Mouse (Mus musculus): ENCODE measurements around the gene Slc35b3. TPM values are rescaled to one million over a fixed set of nuclear protein-coding genes. Genes with fewer than 3 reads are reported as not detected.

The Slc35b3 gene
- polyA plus RNA-seq, 1 experiment: 12.4 TPM

DNA sequence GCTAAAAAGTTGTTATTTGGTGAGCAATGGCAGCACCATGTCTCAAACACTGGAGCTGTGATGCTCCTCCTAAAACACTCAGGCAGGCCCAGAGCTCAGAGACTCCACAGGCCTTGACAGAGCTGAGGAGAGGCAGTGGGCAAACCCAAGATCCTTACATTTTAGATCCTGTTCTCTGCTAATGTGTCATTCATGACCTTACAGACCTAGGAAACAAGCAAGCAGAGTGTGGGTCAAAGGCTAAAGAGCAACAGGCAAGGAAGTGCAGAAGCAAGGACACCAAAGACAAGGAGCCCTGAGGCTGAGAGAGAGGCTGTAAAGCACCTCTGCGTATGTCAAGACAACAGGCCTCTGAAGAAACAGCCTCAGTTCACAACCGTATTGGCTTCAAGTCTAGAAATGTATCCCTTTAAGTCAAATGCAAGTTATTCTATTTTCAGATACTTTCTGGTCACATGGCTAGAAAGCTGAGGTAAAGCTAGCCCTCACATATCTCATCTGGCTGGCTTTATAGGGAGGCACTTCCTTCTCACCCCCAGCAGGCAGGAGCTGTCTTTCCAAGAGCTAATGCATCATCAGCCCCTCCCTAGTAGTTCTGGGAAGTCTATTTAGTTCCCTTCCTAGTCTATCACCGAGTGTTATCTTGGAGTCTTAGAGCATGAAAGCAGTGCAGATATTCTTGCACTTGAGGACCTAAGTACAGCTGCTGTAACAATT is 14.2 kb downstream of the Slc35b3 start:
- peaks cover 84% of the 10 kb centered on the region for H3K36me3 ChIP-seq (ENCODE audit: control insufficient read depth, insufficient read depth)
- H3ac ChIP-seq (ENCODE audit: control insufficient read depth, insufficient read length, low read depth): no peak overlapping the region
- no peaks in the 10 kb centered on the region for H3K27me3 ChIP-seq (ENCODE audit: control insufficient read depth, insufficient read depth, insufficient read length)
- no peak for TF ChIP-seq USF1 (IDR thresholded peaks at IDR 0.05; ENCODE audit: low read depth)
- H3K79me3 ChIP-seq (ENCODE audit: low read depth): peaks cover 4% of the 10 kb centered on the region
- H3K4me3 ChIP-seq (ENCODE audit: insufficient read depth, poor library complexity, severe bottlenecking): no peak overlapping the region
- H3K79me2 ChIP-seq (ENCODE audit: control insufficient read depth, insufficient read depth): no peaks in the 10 kb centered on the region

DNA sequence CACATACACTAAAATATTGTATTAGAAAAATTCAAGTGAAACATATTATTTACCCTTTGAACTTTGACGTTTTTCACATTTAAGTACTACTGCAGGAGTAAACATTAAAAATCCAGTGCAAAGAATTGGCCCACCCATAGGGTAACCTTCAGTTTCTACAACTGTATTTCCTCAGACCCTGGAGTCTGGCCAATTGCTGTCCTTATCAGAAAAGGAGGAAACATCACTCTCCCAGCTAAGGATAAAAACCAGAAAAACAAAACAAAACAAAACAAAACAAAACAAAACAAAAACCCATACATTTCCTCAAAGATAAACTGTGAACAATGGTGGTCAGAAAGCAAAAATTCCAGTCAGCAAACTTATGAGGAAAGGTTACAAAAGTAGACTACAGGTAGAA is 14.9 kb downstream of the Slc35b3 start:
- Histone ChIP-seq H3K79me2 (ENCODE audit: control insufficient read depth, insufficient read depth) (no peaks in the 10 kb centered on the region), H3K36me3 (ENCODE audit: control insufficient read depth, insufficient read depth) (peaks cover 81% of the 10 kb centered on the region), H3K79me3 (ENCODE audit: low read depth) (peaks cover 4% of the 10 kb centered on the region), H3K4me3 (ENCODE audit: insufficient read depth, poor library complexity, severe bottlenecking) (no peak overlapping the region), H3ac (ENCODE audit: control insufficient read depth, insufficient read length, low read depth) (no peak overlapping the region), H3K27me3 (ENCODE audit: control insufficient read depth, insufficient read depth, insufficient read length) (no peaks in the 10 kb centered on the region)
- TF ChIP-seq MAX (IDR thresholded peaks at IDR 0.05): no peak
- no peak for TF ChIP-seq MYOG (IDR thresholded peaks at IDR 0.05; ENCODE audit: control insufficient read depth, extremely low read depth, insufficient read length)
- no peak for TF ChIP-seq CTCF (IDR thresholded peaks at IDR 0.05; ENCODE audit: control insufficient read depth, insufficient read depth, insufficient read length)
- TF ChIP-seq CEBPB (IDR thresholded peaks at IDR 0.05; ENCODE audit: low read depth): no peak
- TF ChIP-seq FOSL1 (IDR thresholded peaks at IDR 0.05; ENCODE audit: insufficient read depth, low read length, poor library complexity, severe bottlenecking): no peak
- no peak for TF ChIP-seq MYOD1 (IDR thresholded peaks at IDR 0.05; ENCODE audit: control insufficient read depth, insufficient read length, low read depth)
- no peak for TF ChIP-seq USF1 (IDR thresholded peaks at IDR 0.05; ENCODE audit: low read depth)

DNA sequence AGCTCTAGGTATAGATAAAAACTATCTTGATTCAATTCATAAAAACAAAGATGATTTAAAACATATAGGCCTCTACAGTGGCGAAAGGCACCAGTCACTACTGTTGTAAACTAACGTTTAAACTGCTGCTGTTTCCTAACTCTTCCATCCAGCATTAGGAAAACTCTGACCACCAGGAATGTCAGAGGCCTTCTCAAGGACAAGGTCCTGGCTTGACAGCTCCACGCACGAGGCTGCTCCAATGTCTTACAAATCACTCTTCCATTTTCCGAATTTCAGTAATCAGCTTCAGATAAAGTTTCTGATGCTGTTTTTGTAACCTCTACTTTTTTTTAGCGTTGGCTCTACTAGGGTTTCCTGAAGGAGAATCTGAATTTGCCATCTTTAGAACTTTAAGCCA is 15.7 kb downstream of the Slc35b3 start:
- H3K79me3 ChIP-seq (ENCODE audit: low read depth): peaks cover 4% of the 10 kb centered on the region
- no peaks in the 10 kb centered on the region for H3K27me3 ChIP-seq (ENCODE audit: control insufficient read depth, insufficient read depth, insufficient read length)
- H3K36me3 ChIP-seq (ENCODE audit: control insufficient read depth, insufficient read depth): peaks cover 87% of the 10 kb centered on the region
- no peaks in the 10 kb centered on the region for H3K79me2 ChIP-seq (ENCODE audit: control insufficient read depth, insufficient read depth)
- TF ChIP-seq USF1 (IDR thresholded peaks at IDR 0.05; ENCODE audit: low read depth) (no peak), MAX (IDR thresholded peaks at IDR 0.05) (no peak), MYOD1 (IDR thresholded peaks at IDR 0.05; ENCODE audit: control insufficient read depth, insufficient read length, low read depth) (no peak), FOSL1 (IDR thresholded peaks at IDR 0.05; ENCODE audit: insufficient read depth, low read length, poor library complexity, severe bottlenecking) (no peak), MYOG (IDR thresholded peaks at IDR 0.05; ENCODE audit: control insufficient read depth, extremely low read depth, insufficient read length) (no peak), CEBPB (IDR thresholded peaks at IDR 0.05; ENCODE audit: low read depth) (no peak), CTCF (IDR thresholded peaks at IDR 0.05; ENCODE audit: control insufficient read depth, insufficient read depth, insufficient read length) (no peak)
- no peak overlapping the region for H3K4me3 ChIP-seq (ENCODE audit: insufficient read depth, poor library complexity, severe bottlenecking)
- H3ac ChIP-seq (ENCODE audit: control insufficient read depth, insufficient read length, low read depth): no peak overlapping the region

DNA sequence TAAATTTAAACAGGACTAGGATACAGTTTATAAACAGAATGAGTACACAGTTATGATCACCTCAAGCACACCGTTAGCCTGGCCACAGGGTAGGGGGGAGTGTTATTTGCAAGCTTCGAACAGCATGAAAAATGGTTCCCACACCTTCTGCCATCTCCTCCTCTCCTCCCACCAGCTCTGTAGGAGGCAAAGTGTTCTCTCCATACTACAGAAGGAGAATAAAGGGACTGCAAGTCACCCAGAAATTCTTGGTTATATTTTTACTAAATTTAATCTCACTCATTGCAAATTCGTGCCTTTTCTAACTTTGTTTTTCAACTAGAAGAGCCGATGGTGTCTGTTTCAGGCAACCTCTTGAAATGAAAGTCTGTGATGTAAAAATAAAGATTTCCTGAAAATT is 18.9 kb downstream of the Slc35b3 start:
- Histone ChIP-seq H3K4me3 (ENCODE audit: insufficient read depth, poor library complexity, severe bottlenecking) (no peak overlapping the region), H3K36me3 (ENCODE audit: control insufficient read depth, insufficient read depth) (peaks cover 85% of the 10 kb centered on the region), H3ac (ENCODE audit: control insufficient read depth, insufficient read length, low read depth) (no peak overlapping the region), H3K79me3 (ENCODE audit: low read depth) (peaks cover 2% of the 10 kb centered on the region), H3K27me3 (ENCODE audit: control insufficient read depth, insufficient read depth, insufficient read length) (no peaks in the 10 kb centered on the region), H3K79me2 (ENCODE audit: control insufficient read depth, insufficient read depth) (no peaks in the 10 kb centered on the region)
- TF ChIP-seq MAX (IDR thresholded peaks at IDR 0.05) (no peak), USF1 (IDR thresholded peaks at IDR 0.05; ENCODE audit: low read depth) (no peak), FOSL1 (IDR thresholded peaks at IDR 0.05; ENCODE audit: insufficient read depth, low read length, poor library complexity, severe bottlenecking) (no peak), MYOD1 (IDR thresholded peaks at IDR 0.05; ENCODE audit: control insufficient read depth, insufficient read length, low read depth) (no peak), CTCF (IDR thresholded peaks at IDR 0.05; ENCODE audit: control insufficient read depth, insufficient read depth, insufficient read length) (no peak), CEBPB (IDR thresholded peaks at IDR 0.05; ENCODE audit: low read depth) (no peak), MYOG (IDR thresholded peaks at IDR 0.05; ENCODE audit: control insufficient read depth, extremely low read depth, insufficient read length) (no peak)

DNA sequence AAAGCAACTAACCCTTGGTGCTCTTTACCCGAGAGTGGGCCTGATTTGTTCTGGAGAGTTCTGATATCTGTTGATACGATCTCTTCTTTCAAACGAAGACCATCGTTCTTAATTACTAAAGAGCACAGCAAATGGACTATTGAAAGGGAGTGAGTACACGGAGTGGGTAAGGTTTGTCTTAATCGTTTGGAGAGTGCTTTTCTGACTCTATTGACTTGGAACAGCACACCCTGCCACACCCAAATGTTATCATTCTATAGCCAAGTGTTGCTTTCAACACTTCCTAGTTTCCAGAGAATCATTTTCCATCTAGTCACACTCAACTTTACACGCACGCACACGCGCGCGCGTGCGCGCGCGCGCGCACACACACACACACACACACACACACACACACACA is 19.4 kb downstream of the Slc35b3 start:
- H3K27me3 ChIP-seq (ENCODE audit: control insufficient read depth, insufficient read depth, insufficient read length): no peaks in the 10 kb centered on the region
- H3K36me3 ChIP-seq (ENCODE audit: control insufficient read depth, insufficient read depth): peaks cover 85% of the 10 kb centered on the region
- TF ChIP-seq MYOD1 (IDR thresholded peaks at IDR 0.05; ENCODE audit: control insufficient read depth, insufficient read length, low read depth) (no peak), CTCF (IDR thresholded peaks at IDR 0.05; ENCODE audit: control insufficient read depth, insufficient read depth, insufficient read length) (no peak), USF1 (IDR thresholded peaks at IDR 0.05; ENCODE audit: low read depth) (no peak), CEBPB (IDR thresholded peaks at IDR 0.05; ENCODE audit: low read depth) (no peak), FOSL1 (IDR thresholded peaks at IDR 0.05; ENCODE audit: insufficient read depth, low read length, poor library complexity, severe bottlenecking) (no peak), MAX (IDR thresholded peaks at IDR 0.05) (no peak), MYOG (IDR thresholded peaks at IDR 0.05; ENCODE audit: control insufficient read depth, extremely low read depth, insufficient read length) (no peak)
- peaks cover 2% of the 10 kb centered on the region for H3K79me3 ChIP-seq (ENCODE audit: low read depth)
- no peak overlapping the region for H3K4me3 ChIP-seq (ENCODE audit: insufficient read depth, poor library complexity, severe bottlenecking)
- H3ac ChIP-seq (ENCODE audit: control insufficient read depth, insufficient read length, low read depth): no peak overlapping the region
- no peaks in the 10 kb centered on the region for H3K79me2 ChIP-seq (ENCODE audit: control insufficient read depth, insufficient read depth)

DNA sequence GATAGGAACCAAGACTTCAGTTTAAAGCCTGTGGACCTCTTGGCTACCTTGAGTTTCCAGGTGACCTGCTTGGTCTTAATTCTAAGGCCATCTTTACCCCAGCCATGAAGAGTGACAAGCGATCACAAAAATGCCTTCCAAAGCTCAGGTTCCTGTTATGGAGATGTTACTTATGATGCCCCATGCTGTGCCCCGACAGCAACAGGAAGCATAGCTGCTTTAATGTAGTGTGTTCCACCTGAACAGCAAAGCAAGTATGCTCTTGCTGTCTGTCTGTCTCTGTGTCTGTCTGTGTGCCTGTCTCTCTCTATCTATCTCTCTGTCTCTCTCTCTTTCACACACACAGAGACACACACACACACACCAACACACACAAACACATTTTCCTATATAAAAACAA is 22.2 kb downstream of the Slc35b3 start:
- H3K27me3 ChIP-seq (ENCODE audit: control insufficient read depth, insufficient read depth, insufficient read length): no peaks in the 10 kb centered on the region

More for the DNA sequence above, 22.2 kb downstream of the Slc35b3 start:
- Histone ChIP-seq H3ac (ENCODE audit: control insufficient read depth, insufficient read length, low read depth) (no peak overlapping the region), H3K36me3 (ENCODE audit: control insufficient read depth, insufficient read depth) (peaks cover 83% of the 10 kb centered on the region), H3K79me3 (ENCODE audit: low read depth) (no peaks in the 10 kb centered on the region), H3K79me2 (ENCODE audit: control insufficient read depth, insufficient read depth) (no peaks in the 10 kb centered on the region), H3K4me3 (ENCODE audit: insufficient read depth, poor library complexity, severe bottlenecking) (no peak overlapping the region)
- TF ChIP-seq USF1 (IDR thresholded peaks at IDR 0.05; ENCODE audit: low read depth): no peak

Data from C2C12 (cell line).